Mouse (Mus musculus) erythroid progenitor cell, adult 5-6 weeks (primary cell): Measurements from ENCODE around the gene Mybl2. TPM values are rescaled to one million over a fixed set of nuclear protein-coding genes. Genes with fewer than 3 reads are reported as not detected.
"Not testable (repeated sequence)": the region's sequence is repeated elsewhere in the genome, so short reads cannot be mapped to it uniquely, and the experiment has no call there.

ENCODE experiments used
- ATAC-seq: replicated peaks from 2 replicates; pipeline ENCODE4 v1.8.0; 2016; ENCODE audit warnings: moderate number of reproducible peaks, mild to moderate bottlenecking, moderate TSS enrichment, inconsistent platforms; ENCODE audit not compliant: poor library complexity, low FRiP score, severe bottlenecking
- total RNA-seq, 2 experiments: library from RNA; stranded (forward) in 1 of 2; stranded (reverse) in 1 of 2; fragments of 150-400 nt in 1 of 2; fragments of 186-747, 209-891 nt in 1 of 2; gene quantifications; 2 replicates each; pipeline versions ENCODE4 v1.2.3 to v1.2.4; 2015 to 2017; ENCODE audit warnings: low replicate concordance in 2 of 2

The Mybl2 gene
- total RNA-seq (2015; ENCODE audit: low replicate concordance) (79.3 and 110 TPM in 2 replicates), total RNA-seq (2017; ENCODE audit: low replicate concordance) (121 and 132 TPM in 2 replicates)

GRCm38 (mm10) chr2:163054335-163054840 lies at the start of gene Mybl2:
Gene Mybl2, plus strand, starts transcription at chr2:163054687.
- peak; percentile 96 for ATAC-seq

GRCm38 (mm10) chr2:163007299-163007698 lies 47.2 kb upstream of the Mybl2 start:
- ATAC-seq: no peak

GRCm38 (mm10) chr2:163016916-163017743 lies 37.4 kb upstream of the Mybl2 start, which contains the start of gene Ift52:
Gene Ift52, plus strand, starts transcription at chr2:163017354.
- peak; percentile 99 for ATAC-seq

DNA sequence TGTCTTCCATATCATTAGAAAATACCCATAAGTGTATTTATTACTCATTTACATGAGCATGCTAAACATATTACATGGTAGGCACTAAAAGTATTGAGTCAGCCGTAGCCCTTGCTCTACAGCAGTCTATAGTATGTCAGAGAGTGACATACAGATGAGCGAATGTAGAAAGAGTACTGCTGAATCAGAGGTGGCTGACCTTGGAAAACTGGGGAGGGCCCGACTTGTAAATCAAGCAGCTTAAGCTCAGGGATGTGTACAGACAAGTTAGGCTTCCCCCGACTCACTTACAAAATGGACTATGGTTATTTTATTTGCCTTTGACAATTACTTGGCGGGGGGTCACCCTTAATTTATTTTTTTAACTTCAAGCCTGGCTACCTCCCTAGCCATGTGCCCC lies 23.2 kb upstream of the Mybl2 start:
- ATAC-seq: no peak

GRCm38 (mm10) chr2:163031757-163032156 lies 22.7 kb upstream of the Mybl2 start:
- ATAC-seq: no peak

DNA sequence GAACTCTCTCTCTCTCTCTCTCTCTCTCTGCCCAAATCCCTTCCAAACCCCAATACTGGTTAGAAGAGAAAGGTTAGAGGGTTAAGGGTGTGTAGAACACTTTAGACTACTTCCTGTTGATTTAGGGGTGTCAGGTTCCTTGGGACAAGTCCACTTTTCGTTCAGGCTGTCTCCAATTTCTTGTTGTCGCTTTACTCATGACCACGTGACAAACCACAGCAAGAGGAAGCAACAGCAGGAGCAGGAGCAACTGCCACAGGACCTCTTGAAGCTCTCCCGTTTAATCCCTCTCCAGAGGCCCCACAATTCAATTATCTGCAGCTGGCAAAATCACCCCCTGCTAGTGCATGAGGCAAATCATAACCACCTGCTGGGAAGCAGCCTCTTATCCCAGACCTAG lies 21.9 kb upstream of the Mybl2 start:
- no peak for ATAC-seq

GRCm38 (mm10) chr2:163039940-163040339 lies 14.5 kb upstream of the Mybl2 start:
- no peak for ATAC-seq

DNA sequence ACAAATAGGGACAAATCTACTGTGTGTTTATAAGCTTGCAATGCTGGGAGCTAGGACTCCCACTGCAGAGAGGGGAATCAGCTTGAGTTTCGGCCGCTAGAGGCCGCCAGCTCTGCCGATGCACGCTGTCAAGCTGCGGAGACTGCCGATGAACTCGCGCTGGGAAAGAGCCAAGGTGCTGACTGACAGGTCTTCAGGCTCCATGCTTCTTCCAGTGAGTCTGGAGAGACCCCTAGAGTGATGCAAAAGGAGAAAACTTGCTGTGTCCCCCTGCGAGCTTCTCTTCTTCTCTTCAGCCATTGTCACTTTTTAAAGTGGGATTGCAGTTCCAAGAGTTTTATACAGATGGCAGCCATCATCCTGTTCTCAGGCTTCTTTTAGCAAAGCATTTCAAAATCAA lies 6.4 kb upstream of the Mybl2 start:
- ATAC-seq: peak; percentile 86

- ATAC-seq: no peak
Observed at GRCm38 (mm10) chr2:163049116-163049515, 5.4 kb upstream of the Mybl2 start.

- no peak for ATAC-seq
Observed at GRCm38 (mm10) chr2:163051691-163052090, 2.8 kb upstream of the Mybl2 start.

GRCm38 (mm10) chr2:163052101-163052500 lies 2.4 kb upstream of the Mybl2 start:
- ATAC-seq: no peak

- ATAC-seq: no peak
Observed at GRCm38 (mm10) chr2:163052826-163053225, 1.7 kb upstream of the Mybl2 start.

DNA sequence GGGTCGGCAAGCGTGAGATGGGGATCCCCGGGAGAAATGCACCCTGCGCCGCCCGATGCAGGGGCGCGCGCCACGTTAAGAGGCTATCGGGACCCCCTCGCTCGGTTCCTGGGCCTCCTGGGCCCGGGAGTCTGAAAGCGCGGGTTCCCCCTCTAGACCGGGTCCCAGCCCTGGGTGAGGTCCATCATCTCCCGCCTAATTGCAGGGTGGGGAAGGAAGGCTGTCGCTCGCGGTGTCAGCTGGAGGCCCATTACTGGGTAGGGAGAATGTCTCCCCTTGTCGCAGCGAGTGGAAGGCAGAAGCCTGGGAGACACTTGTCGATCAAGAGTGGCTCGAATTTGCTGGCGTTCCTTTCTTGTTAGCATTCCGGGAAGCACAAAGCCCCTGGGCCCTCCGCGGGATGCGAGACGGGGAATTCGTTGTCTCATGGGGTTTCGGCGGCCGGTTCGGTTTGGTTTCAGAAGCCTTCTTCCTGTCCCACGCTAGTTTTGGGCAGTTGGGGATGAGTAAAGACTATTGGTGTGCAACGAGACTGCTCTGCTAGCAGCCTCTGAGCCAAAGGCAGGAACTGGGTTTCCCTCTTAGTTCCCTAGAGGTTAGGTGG lies 506 bp downstream of the Mybl2 start:
- ATAC-seq: peak; percentile 33; the same call in 1 of the 2 replicates

- ATAC-seq: 0 out of 2 replicates have a peak, but pooled peaks have one; percentile 1
Observed at GRCm38 (mm10) chr2:163055715-163056114, 1.2 kb downstream of the Mybl2 start.

GRCm38 (mm10) chr2:163056584-163056983 lies 2.1 kb downstream of the Mybl2 start:
- no peak for ATAC-seq

DNA sequence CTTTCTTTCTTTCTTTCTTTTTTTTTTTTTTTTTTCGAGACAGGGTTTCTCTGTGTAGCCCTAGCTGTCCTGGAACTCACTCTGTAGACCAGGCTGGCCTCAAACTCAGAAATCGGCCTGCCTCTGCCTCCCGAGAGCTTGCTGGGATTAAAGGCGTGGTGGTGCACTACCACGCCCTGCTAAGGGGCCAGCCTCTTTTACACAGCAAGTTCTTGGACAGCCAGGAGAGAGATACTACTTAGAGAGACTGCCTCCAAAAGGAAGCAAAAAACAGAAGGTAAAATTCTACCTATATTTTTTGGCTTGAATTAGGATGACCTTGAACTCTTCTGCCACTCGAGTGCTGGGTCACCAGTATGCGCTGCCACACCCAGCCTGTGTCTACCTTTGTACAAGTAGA lies 4.5 kb downstream of the Mybl2 start:
- not testable (repeated sequence) for ATAC-seq

GRCm38 (mm10) chr2:163060630-163061029 lies 6.1 kb downstream of the Mybl2 start:
- no peak for ATAC-seq

- no peak for ATAC-seq
Observed at GRCm38 (mm10) chr2:163061203-163062118, 7.0 kb downstream of the Mybl2 start.

- ATAC-seq: no peak
Observed at GRCm38 (mm10) chr2:163062119-163062508, 7.6 kb downstream of the Mybl2 start.

- no peak for ATAC-seq
Observed at GRCm38 (mm10) chr2:163066326-163066725, 11.8 kb downstream of the Mybl2 start.
